Mouse (Mus musculus) inflammation-experienced regulatory T-cells (primary cell): ENCODE results near the gene Gna13. TPM values are rescaled to one million over a fixed set of nuclear protein-coding genes. Genes with fewer than 3 reads are reported as not detected.

Experiments
- polyA plus RNA-seq, 2 experiments: library from polyadenylated mRNA; unstranded; fragments of 100-300 nt; shearing (Covaris generic); gene quantifications; one replicate each; pipeline ENCODE4 v1.2.1; 2017

The Gna13 gene
- polyA plus RNA-seq, result 10 to 100 TPM; 74.6 to 79.0 TPM

DNA sequence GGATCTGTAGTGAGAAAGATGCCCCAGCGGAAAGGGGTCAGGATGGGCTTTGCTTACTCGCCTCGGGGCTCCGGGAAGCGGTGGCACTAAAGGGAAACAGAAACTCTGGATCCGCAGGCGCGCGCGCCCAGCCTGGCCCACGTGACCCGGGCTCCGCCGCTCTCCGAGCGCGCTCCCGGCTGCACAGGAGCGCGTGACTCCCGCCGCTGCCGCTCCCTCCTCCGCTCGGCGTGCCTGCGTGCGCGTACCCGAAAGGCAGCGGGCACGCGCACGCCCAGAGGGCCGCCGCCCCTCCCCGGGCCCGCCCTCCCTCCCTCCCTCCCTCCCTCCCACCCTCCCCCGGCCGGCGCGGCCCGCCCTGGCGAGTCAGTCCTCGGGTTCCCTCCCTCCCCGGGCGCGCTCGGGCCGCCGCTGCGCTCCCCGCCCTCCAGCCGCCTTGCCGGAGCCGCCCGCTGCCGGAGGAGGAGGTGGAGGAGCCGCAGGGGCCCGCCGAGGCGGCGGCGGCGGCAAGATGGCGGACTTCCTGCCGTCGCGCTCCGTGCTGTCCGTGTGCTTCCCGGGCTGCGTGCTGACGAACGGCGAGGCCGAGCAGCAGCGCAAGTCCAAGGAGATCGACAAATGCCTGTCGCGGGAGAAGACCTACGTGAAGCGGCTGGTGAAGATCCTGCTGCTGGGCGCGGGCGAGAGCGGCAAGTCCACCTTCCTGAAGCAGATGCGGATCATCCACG, at the start of gene Gna13:
Gene Gna13, plus strand, starts transcription at position 369 of the 728 bp plus-strand sequence.

DNA sequence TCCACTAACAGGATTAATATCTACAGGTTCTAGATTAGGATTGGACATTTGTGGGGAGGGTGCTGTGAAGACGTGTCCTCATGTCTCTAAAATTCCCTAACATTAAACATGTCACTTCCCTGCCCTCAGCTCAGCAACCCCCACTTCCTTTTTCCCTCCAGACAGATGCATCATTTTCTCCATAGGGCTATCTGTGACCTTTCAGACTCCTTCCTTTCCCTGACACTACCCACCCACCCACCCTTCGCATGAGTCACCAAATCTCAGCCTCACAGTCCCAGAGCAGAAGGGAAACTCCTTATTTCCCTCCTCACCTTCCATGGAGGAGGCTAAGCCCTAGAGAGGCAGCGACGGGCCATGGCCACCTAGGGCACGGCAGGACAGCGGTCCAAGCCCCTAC, 51.0 kb downstream of the Gna13 start, which contains the start of gene 9930022D16Rik:
Gene 9930022D16Rik, plus strand, starts transcription at position 301 of the 400 bp plus-strand sequence.

DNA sequence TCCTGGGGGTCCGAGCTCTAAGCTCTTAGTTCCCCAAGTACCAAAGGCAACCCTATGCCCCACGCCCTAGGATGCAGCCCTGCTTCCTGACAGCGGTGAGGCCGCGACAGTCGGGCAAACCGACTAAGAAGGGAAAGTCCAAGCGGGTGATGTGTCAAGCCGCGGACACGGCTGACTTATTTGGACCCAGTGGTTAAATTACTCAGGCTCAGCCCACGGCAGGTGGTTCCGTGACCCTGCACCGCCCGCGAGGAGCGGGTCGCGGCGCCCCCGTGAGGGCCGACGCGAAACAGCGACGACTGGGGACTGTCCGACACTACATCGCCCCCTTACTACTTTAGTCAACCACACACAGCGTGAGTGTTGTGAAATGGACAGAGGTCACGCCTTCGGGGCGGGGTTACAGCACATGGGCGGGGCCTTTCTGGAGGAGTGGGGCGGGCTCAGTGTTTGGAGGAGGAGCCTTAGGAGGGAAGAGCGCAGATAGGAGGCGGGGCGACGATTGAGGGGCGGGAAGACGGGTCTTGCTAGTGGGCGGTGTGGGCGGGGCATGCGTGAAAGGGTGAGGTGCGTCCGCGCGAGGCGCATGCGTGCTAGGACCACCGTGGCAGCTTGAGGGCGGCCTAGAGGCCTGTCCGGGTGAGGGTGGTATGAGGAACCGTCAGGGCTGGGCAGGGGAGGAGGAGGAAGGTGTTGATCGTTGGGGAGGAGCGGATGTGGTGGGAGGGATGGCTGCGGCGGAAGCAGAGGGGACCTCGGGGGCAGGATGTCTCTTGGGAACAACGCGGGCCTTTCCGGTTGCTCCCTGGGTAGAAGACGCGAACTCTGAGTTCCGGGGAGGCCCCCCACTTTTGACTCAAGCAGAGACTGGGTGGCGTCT, 63.0 kb downstream of the Gna13 start, which contains the start of gene Amz2:
Gene Amz2, plus strand, starts transcription at position 555 of the 880 bp plus-strand sequence.

Other genes with a start within 250 kb of the Gna13 start
- not detected for gene E030025P04Rik, start 218.5 kb upstream of the Gna13 start, polyA plus RNA-seq
- gene Rgs9, start 64.7 kb upstream of the Gna13 start, polyA plus RNA-seq, result 1 to 10 TPM; 2.8 to 6.9 TPM
- gene 9930022D16Rik, start 51.1 kb downstream of the Gna13 start, polyA plus RNA-seq, result under 1 TPM; 0.10 to 0.11 TPM
- gene Amz2, start 63.1 kb downstream of the Gna13 start, polyA plus RNA-seq, result 10 to 100 TPM; 28.6 to 30.0 TPM
- gene Arsg, start 110.5 kb downstream of the Gna13 start, polyA plus RNA-seq, result 1 to 10 TPM; 2.3 to 2.7 TPM
- gene Slc16a6, start 110.8 kb downstream of the Gna13 start, polyA plus RNA-seq, result 10 to 100 TPM; 12.3 to 14.0 TPM
- under 1 TPM; 0.45 to 0.54 TPM for gene Wipi1, start 249.1 kb downstream of the Gna13 start, polyA plus RNA-seq